ENCODE assay signal across 9 mouse cellular contexts in genomic region chr13:74389730-74390129, GRCm38 (mm10). TPM values are rescaled to one million over a fixed set of nuclear protein-coding genes. Genes with fewer than 3 reads are reported as not detected.
DNase-seq lines count a peak whose midpoint lies in the region; ATAC-seq lines count a peak whose summit lies in the region.
"Had no signal": no experiment of that assay in that cellular context is flagged by ENCODE, and none has a peak within 500 bp of the region (broad histone marks: within the 10 kb centered on the region; RNA-seq: fewer than 3 reads in every experiment).

No protein-coding gene starts in this region.

- H3K4me3 ChIP-seq in kidney, embryonic 14.5 days (ENCODE audit: low read length): peak overlapping the region; percentile 66
- peak overlapping the region; percentile 70 for H3K4me3 ChIP-seq in embryonic facial prominence, embryonic 10.5 days
- H3K4me3 ChIP-seq in intestine, embryonic 14.5 days (ENCODE audit: low read depth, low read length): peak overlapping the region; percentile 87
- H3K4me3 ChIP-seq in midbrain, embryonic 16.5 days (ENCODE audit: low read depth, low read length): peak overlapping the region; percentile 55

- H3K4me2 ChIP-seq in kidney, embryonic 14.5 days (replicated peaks; ENCODE audit: low read depth, low read length): peak overlapping the region; percentile 48
- peak overlapping the region; percentile 74 for H3K4me2 ChIP-seq in intestine, embryonic 14.5 days (ENCODE audit: low read length)
- peak overlapping the region; percentile 59 for H3K4me2 ChIP-seq in midbrain, embryonic 16.5 days (ENCODE audit: low read length)

- no peaks in the 10 kb centered on the region for H3K27me3 ChIP-seq in kidney, embryonic 14.5 days (ENCODE audit: control insufficient read depth, insufficient read depth, low read length)
- no peaks in the 10 kb centered on the region for H3K27me3 ChIP-seq in embryonic facial prominence, embryonic 10.5 days (replicated peaks; ENCODE audit: low read depth, poor library complexity, severe bottlenecking)
- no peaks in the 10 kb centered on the region for H3K27me3 ChIP-seq in intestine, embryonic 14.5 days (replicated peaks; ENCODE audit: control insufficient read depth, insufficient read depth, low read length)
- no peaks in the 10 kb centered on the region for H3K27me3 ChIP-seq in midbrain, embryonic 16.5 days (ENCODE audit: control insufficient read depth, insufficient read depth, low read depth, low read length)

- H3K36me3 ChIP-seq in kidney, embryonic 14.5 days (ENCODE audit: control insufficient read depth, insufficient read depth, low read length): no peaks in the 10 kb centered on the region
- H3K36me3 ChIP-seq in embryonic facial prominence, embryonic 10.5 days (replicated peaks): no peaks in the 10 kb centered on the region
- H3K36me3 ChIP-seq in intestine, embryonic 14.5 days (ENCODE audit: control insufficient read depth, insufficient read depth, low read length): no peaks in the 10 kb centered on the region
- no peaks in the 10 kb centered on the region for H3K36me3 ChIP-seq in midbrain, embryonic 16.5 days (ENCODE audit: control insufficient read depth, insufficient read depth, low read length)

- WGBS in kidney, embryonic 14.5 days: 63% methylated on average over 6 of the region's 6 CpGs
- WGBS in embryonic facial prominence, embryonic 10.5 days: 72% methylated on average over 6 of the region's 6 CpGs
- WGBS in intestine, embryonic 14.5 days: 65% methylated on average over 6 of the region's 6 CpGs
- 71% methylated on average over 6 of the region's 6 CpGs for WGBS in midbrain, embryonic 16.5 days

- H3K9me3 ChIP-seq in kidney, embryonic 14.5 days (ENCODE audit: control insufficient read depth, low read length): no peaks in the 10 kb centered on the region
- H3K9me3 ChIP-seq in embryonic facial prominence, embryonic 10.5 days: no peaks in the 10 kb centered on the region
- no peaks in the 10 kb centered on the region for H3K9me3 ChIP-seq in intestine, embryonic 14.5 days (ENCODE audit: control insufficient read depth, low read length)
- H3K9me3 ChIP-seq in midbrain, embryonic 16.5 days (replicated peaks; ENCODE audit: control insufficient read depth, low read length, poor library complexity, severe bottlenecking): no peaks in the 10 kb centered on the region

- no peak for DNase-seq in kidney, postnatal 4 days
- no peak for DNase-seq in embryonic facial prominence, embryonic 10.5 days (ENCODE audit: low spot score)
- no peak for DNase-seq in intestine, embryonic 14.5 days (ENCODE audit: low spot score)
- DNase-seq in adrenal gland, adult (ENCODE audit: inconsistent age in 2 of 2, low spot score in 1 of 2): no peak
- DNase-seq in thymus, postnatal 0 days (ENCODE audit: low spot score): no peak
- DNase-seq: cerebellum, adult 11-12 months had no signal

- no peak for ATAC-seq in kidney, embryonic 14.5 days (ENCODE audit: low FRiP score, low TSS enrichment)
- ATAC-seq in intestine, embryonic 14.5 days (replicated peaks; ENCODE audit: low FRiP score, low TSS enrichment, low read depth): no peak; the same call in 1 of the 2 replicates
- peak; percentile 41; the same call in 1 of the 2 replicates for ATAC-seq in midbrain, embryonic 16.5 days
- no peak for ATAC-seq in CD4-positive, CD25-positive, alpha-beta regulatory T cell, adult 4 months

- H3K4me1 ChIP-seq in kidney, embryonic 14.5 days (ENCODE audit: control insufficient read depth, insufficient read depth, low read length): 0 out of 2 replicates have a peak, but pooled peaks cover 4% of the 10 kb centered on the region
- no peaks in the 10 kb centered on the region for H3K4me1 ChIP-seq in embryonic facial prominence, embryonic 10.5 days
- no peaks in the 10 kb centered on the region for H3K4me1 ChIP-seq in intestine, embryonic 14.5 days (replicated peaks; ENCODE audit: control insufficient read depth, insufficient read depth, low read length)
- H3K4me1 ChIP-seq in midbrain, embryonic 16.5 days (ENCODE audit: control insufficient read depth, insufficient read depth, low read length): peaks cover 4% of the 10 kb centered on the region

- H3K27ac ChIP-seq in kidney, embryonic 14.5 days (ENCODE audit: low read depth, low read length): no peak overlapping the region
- H3K27ac ChIP-seq in embryonic facial prominence, embryonic 10.5 days (replicated peaks): no peak overlapping the region
- no peak overlapping the region for H3K27ac ChIP-seq in intestine, embryonic 14.5 days (ENCODE audit: low read depth)
- no peak overlapping the region for H3K27ac ChIP-seq in midbrain, embryonic 16.5 days (ENCODE audit: low read length)

- H3K9ac ChIP-seq in kidney, embryonic 14.5 days (ENCODE audit: low read depth, low read length): peak overlapping the region; percentile 50; the same call in 1 of the 2 replicates
- no peak overlapping the region for H3K9ac ChIP-seq in intestine, embryonic 14.5 days (ENCODE audit: low read length)
- peak overlapping the region; percentile 70; the same call in 1 of the 2 replicates for H3K9ac ChIP-seq in midbrain, embryonic 16.5 days (ENCODE audit: low read depth, low read length)

RNA-seq across cellular contexts. Expression of gene Zfp72, which starts 0.9 kb away (rescaled TPM):
- polyA plus RNA-seq in kidney, embryonic 14.5 days (2014; fragmentation: Nextera tagmentation; extraction: Ambion mirVana): 7.8 and 7.9 TPM in 2 replicates
- 6.4 and 6.9 TPM in 2 replicates for polyA plus RNA-seq in embryonic facial prominence, embryonic 10.5 days (2016; fragmentation: Nextera tagmentation; extraction: Ambion mirVana)
- polyA plus RNA-seq in intestine, embryonic 14.5 days (2014; fragmentation: Nextera tagmentation; extraction: Ambion mirVana): 4.5 and 6.3 TPM in 2 replicates
- polyA plus RNA-seq in midbrain, embryonic 16.5 days (2015; fragmentation: Nextera tagmentation; extraction: Ambion mirVana): 10.9 and 11.7 TPM in 2 replicates
- polyA plus RNA-seq in CD4-positive, CD25-positive, alpha-beta regulatory T cell, adult 4 months (2017; shearing (Covaris generic)): 1 to 10 TPM; 2.0 to 2.4 TPM
- polyA plus RNA-seq in thymus, postnatal 0 days (2015; fragmentation: Nextera tagmentation; extraction: Ambion mirVana): 2.2 and 2.7 TPM in 2 replicates

RNA-seq across cellular contexts. Expression of gene Ftl1-ps1, which starts 9.8 kb away (rescaled TPM):
- polyA plus RNA-seq in kidney, embryonic 14.5 days (2014; fragmentation: Nextera tagmentation; extraction: Ambion mirVana): 59.8 and 61.6 TPM in 2 replicates
- polyA plus RNA-seq in embryonic facial prominence, embryonic 10.5 days (2016; fragmentation: Nextera tagmentation; extraction: Ambion mirVana): 88.2 and 91.3 TPM in 2 replicates
- polyA plus RNA-seq in intestine, embryonic 14.5 days (2014; fragmentation: Nextera tagmentation; extraction: Ambion mirVana): 69.9 and 73.1 TPM in 2 replicates
- polyA plus RNA-seq in midbrain, embryonic 16.5 days (2015; fragmentation: Nextera tagmentation; extraction: Ambion mirVana): 73.6 and 73.9 TPM in 2 replicates
- 10 to 100 TPM; 66.1 to 95.0 TPM for polyA plus RNA-seq in CD4-positive, CD25-positive, alpha-beta regulatory T cell, adult 4 months (2017; shearing (Covaris generic))
- polyA plus RNA-seq in thymus, postnatal 0 days (2015; fragmentation: Nextera tagmentation; extraction: Ambion mirVana): 73.4 and 74.5 TPM in 2 replicates

RNA-seq across cellular contexts. Expression of gene Lrrc14b, which starts 25.9 kb away (rescaled TPM):
- not detected in 2 replicates for polyA plus RNA-seq in kidney, embryonic 14.5 days (2014; fragmentation: Nextera tagmentation; extraction: Ambion mirVana)
- polyA plus RNA-seq in embryonic facial prominence, embryonic 10.5 days (2016; fragmentation: Nextera tagmentation; extraction: Ambion mirVana): not detected in 2 replicates
- not detected in 2 replicates for polyA plus RNA-seq in intestine, embryonic 14.5 days (2014; fragmentation: Nextera tagmentation; extraction: Ambion mirVana)
- polyA plus RNA-seq in midbrain, embryonic 16.5 days (2015; fragmentation: Nextera tagmentation; extraction: Ambion mirVana): not detected in 2 replicates
- polyA plus RNA-seq in CD4-positive, CD25-positive, alpha-beta regulatory T cell, adult 4 months (2017; shearing (Covaris generic)): not detected
- polyA plus RNA-seq in thymus, postnatal 0 days (2015; fragmentation: Nextera tagmentation; extraction: Ambion mirVana): not detected in 2 replicates

RNA-seq across cellular contexts. Expression of gene Ccdc127, which starts 39.6 kb away (rescaled TPM):
- 53.2 and 55.5 TPM in 2 replicates for polyA plus RNA-seq in kidney, embryonic 14.5 days (2014; fragmentation: Nextera tagmentation; extraction: Ambion mirVana)
- 55.8 and 59.1 TPM in 2 replicates for polyA plus RNA-seq in embryonic facial prominence, embryonic 10.5 days (2016; fragmentation: Nextera tagmentation; extraction: Ambion mirVana)
- 46.6 and 50.9 TPM in 2 replicates for polyA plus RNA-seq in intestine, embryonic 14.5 days (2014; fragmentation: Nextera tagmentation; extraction: Ambion mirVana)
- polyA plus RNA-seq in midbrain, embryonic 16.5 days (2015; fragmentation: Nextera tagmentation; extraction: Ambion mirVana): 43.1 and 45.9 TPM in 2 replicates
- polyA plus RNA-seq in CD4-positive, CD25-positive, alpha-beta regulatory T cell, adult 4 months (2017; shearing (Covaris generic)): 10 to 100 TPM; 32.2 to 34.5 TPM
- polyA plus RNA-seq in thymus, postnatal 0 days (2015; fragmentation: Nextera tagmentation; extraction: Ambion mirVana): 34.5 and 38.2 TPM in 2 replicates

RNA-seq across cellular contexts. Expression of gene Sdha, which starts 39.6 kb away (rescaled TPM):
- 162 and 268 TPM in 2 replicates for polyA plus RNA-seq in kidney, embryonic 14.5 days (2014; fragmentation: Nextera tagmentation; extraction: Ambion mirVana)
- polyA plus RNA-seq in embryonic facial prominence, embryonic 10.5 days (2016; fragmentation: Nextera tagmentation; extraction: Ambion mirVana): 252 and 254 TPM in 2 replicates
- polyA plus RNA-seq in intestine, embryonic 14.5 days (2014; fragmentation: Nextera tagmentation; extraction: Ambion mirVana): 243 and 255 TPM in 2 replicates
- polyA plus RNA-seq in midbrain, embryonic 16.5 days (2015; fragmentation: Nextera tagmentation; extraction: Ambion mirVana): 235 and 238 TPM in 2 replicates
- 100 to 1,000 TPM; 301 to 394 TPM for polyA plus RNA-seq in CD4-positive, CD25-positive, alpha-beta regulatory T cell, adult 4 months (2017; shearing (Covaris generic))
- polyA plus RNA-seq in thymus, postnatal 0 days (2015; fragmentation: Nextera tagmentation; extraction: Ambion mirVana): 215 and 222 TPM in 2 replicates
